Mouse (Mus musculus): ENCODE measurements around the gene Thumpd1. TPM values are rescaled to one million over a fixed set of nuclear protein-coding genes. Genes with fewer than 3 reads are reported as not detected.

Gene Thumpd1
- polyA plus RNA-seq, 2 experiments: 14.6 to 28.1 TPM

DNA sequence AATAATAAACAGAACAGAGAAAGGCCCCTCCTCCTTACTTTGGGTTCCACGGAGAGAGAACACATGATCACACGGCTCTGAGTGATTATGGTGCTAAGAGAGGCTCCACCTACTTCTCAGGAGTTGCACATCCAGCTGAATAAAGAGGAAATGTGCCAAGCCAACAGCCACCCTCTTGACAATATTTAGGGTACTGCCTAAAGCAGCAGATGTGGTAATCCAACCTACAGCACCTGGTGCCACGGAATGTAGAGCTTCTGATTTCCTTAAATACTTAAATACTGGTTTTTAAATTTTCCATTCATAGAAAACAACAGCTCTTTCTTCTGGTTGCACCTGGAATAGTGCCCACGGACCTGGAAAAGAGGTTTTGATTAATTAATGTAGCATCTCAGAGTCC, 37.9 kb downstream of the Thumpd1 start:
- H3K9ac ChIP-seq (replicated peaks): no peak overlapping the region
- H3K4me1 ChIP-seq (replicated peaks; ENCODE audit: control insufficient read depth in 2 of 2, insufficient read depth in 2 of 2, low read length in 1 of 2): no peaks in the 10 kb centered on the region
- H3K9me3 ChIP-seq (ENCODE audit: control insufficient read depth, low read length): no peaks in the 10 kb centered on the region
- H3K27me3 ChIP-seq (ENCODE audit: control insufficient read depth, insufficient read depth, low read length): no peaks in the 10 kb centered on the region
- no peak for TF ChIP-seq EP300 (IDR thresholded peaks at IDR 0.05; ENCODE audit: low read depth)
- TF ChIP-seq CTCF (IDR thresholded peaks at IDR 0.05; ENCODE audit: low read depth): no peak
- H3K27ac ChIP-seq: no peak overlapping the region
- WGBS (ENCODE audit: insufficient replicate concordance): 38% methylated on average over 4 of the region's 4 CpGs
- ATAC-seq (ENCODE audit: insufficient read depth): no peak
- DNase-seq (ENCODE audit: low read depth in 3 of 3, low spot score in 3 of 3): no peak
- no peak overlapping the region for H3K4me2 ChIP-seq (ENCODE audit: low read depth)
- H3K4me3 ChIP-seq (ENCODE audit: insufficient read depth in 1 of 2, low read depth in 2 of 2, low read length in 2 of 2): no peak overlapping the region
- no peaks in the 10 kb centered on the region for H3K36me3 ChIP-seq (replicated peaks; ENCODE audit: control insufficient read depth, insufficient read depth, low read depth)

DNA sequence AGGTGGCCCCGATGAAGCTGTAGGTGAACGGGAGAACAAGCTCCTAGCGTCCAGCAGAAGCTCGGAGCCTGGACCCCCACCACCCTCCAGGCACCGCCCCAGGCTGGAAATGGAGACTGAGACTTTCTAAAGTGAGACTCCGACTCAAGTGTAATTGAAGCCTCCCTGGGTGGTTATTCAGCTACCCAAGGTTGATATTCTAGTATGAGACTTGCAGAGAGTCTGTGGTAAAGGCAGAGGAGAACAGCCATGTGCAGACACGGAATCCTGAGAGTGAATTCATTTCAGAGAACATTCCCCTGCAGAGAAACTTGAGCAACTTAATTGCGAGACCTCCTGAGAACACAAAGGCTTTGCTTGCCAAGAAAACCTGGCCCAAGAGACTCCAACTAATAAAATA, 40.5 kb downstream of the Thumpd1 start:
- Histone ChIP-seq H3K36me3 (replicated peaks; ENCODE audit: control insufficient read depth, insufficient read depth, low read depth) (no peaks in the 10 kb centered on the region), H3K27ac (no peak overlapping the region), H3K4me2 (ENCODE audit: low read depth) (no peak overlapping the region), H3K4me3 (ENCODE audit: insufficient read depth in 1 of 2, low read depth in 2 of 2, low read length in 2 of 2) (no peak overlapping the region), H3K9ac (replicated peaks) (no peak overlapping the region), H3K4me1 (replicated peaks; ENCODE audit: control insufficient read depth in 2 of 2, insufficient read depth in 2 of 2, low read length in 1 of 2) (no peaks in the 10 kb centered on the region), H3K27me3 (ENCODE audit: control insufficient read depth, insufficient read depth, low read length) (no peaks in the 10 kb centered on the region), H3K9me3 (ENCODE audit: control insufficient read depth, low read length) (no peaks in the 10 kb centered on the region)
- 57% methylated on average over 8 of the region's 8 CpGs for WGBS (ENCODE audit: insufficient replicate concordance)
- TF ChIP-seq CTCF (IDR thresholded peaks at IDR 0.05; ENCODE audit: low read depth) (no peak), EP300 (IDR thresholded peaks at IDR 0.05; ENCODE audit: low read depth) (no peak)
- DNase-seq (ENCODE audit: low read depth in 3 of 3, low spot score in 3 of 3) (no peak), ATAC-seq (ENCODE audit: insufficient read depth) (no peak)

- Histone ChIP-seq H3K4me1 (replicated peaks; ENCODE audit: control insufficient read depth in 2 of 2, insufficient read depth in 2 of 2, low read length in 1 of 2) (no peaks in the 10 kb centered on the region), H3K4me3 (ENCODE audit: insufficient read depth in 1 of 2, low read depth in 2 of 2, low read length in 2 of 2) (no peak overlapping the region), H3K4me2 (ENCODE audit: low read depth) (no peak overlapping the region), H3K9ac (replicated peaks) (no peak overlapping the region), H3K36me3 (replicated peaks; ENCODE audit: control insufficient read depth, insufficient read depth, low read depth) (no peaks in the 10 kb centered on the region), H3K27me3 (ENCODE audit: control insufficient read depth, insufficient read depth, low read length) (no peaks in the 10 kb centered on the region), H3K27ac (no peak overlapping the region), H3K9me3 (ENCODE audit: control insufficient read depth, low read length) (no peaks in the 10 kb centered on the region)
- DNase-seq (ENCODE audit: low read depth in 3 of 3, low spot score in 3 of 3) (peak; percentile 0 to 10 (median 6)), ATAC-seq (ENCODE audit: insufficient read depth) (no peak)
- 17% methylated on average over 6 of the region's 6 CpGs for WGBS (ENCODE audit: insufficient replicate concordance)
- TF ChIP-seq EP300 (IDR thresholded peaks at IDR 0.05; ENCODE audit: low read depth) (no peak), CTCF (IDR thresholded peaks at IDR 0.05; ENCODE audit: low read depth) (peak; percentile 81)
Measured at GRCm38 (mm10) chr7:119673465-119673864, 47.1 kb downstream of the Thumpd1 start.

DNA sequence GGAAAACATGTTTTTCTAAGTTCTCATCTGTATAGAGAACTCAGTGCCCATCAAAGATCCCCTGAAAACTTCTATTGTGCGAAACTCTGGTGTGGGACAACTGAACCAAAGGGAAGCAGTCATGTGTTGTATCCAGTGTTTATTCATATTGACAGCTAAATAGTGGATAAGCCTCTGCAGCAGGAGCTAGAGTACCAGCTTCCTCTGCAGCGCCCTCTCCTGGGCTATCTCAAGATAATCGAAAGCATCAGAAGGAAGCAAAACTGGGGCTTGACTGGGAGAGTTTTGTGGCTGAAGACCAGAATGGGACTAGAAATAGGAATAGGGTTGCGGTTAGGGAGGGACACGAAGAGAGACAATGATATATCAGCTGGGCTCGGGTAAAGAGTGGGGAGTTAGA, 49.7 kb downstream of the Thumpd1 start:
- whole genome bisulfite sequencing (ENCODE audit: insufficient replicate concordance): 30% methylated on average over 6 of the region's 6 CpGs
- no peak for DNase-seq (ENCODE audit: low read depth in 3 of 3, low spot score in 3 of 3)
- no peak overlapping the region for H3K27ac ChIP-seq

DNA sequence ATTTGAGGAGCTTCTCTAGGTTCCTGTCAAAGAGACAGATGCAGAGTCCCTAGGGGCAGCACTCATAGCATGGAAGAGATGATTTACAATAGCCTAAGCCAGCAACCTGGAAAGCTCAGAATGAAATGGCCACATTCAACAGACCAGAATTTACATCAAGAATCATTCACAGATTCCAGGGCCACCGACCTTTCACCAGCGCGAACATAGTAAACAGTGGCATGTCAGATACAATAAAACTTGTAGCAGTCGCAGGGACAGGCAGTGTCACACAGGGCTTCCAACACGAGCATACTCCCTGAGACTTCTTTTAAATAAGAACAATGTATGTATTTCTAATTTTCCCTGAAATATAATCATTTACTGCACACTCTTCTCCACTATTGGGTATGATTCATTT, 50.2 kb downstream of the Thumpd1 start:
- H3K36me3 ChIP-seq (replicated peaks; ENCODE audit: control insufficient read depth, insufficient read depth, low read depth): no peaks in the 10 kb centered on the region
- no peak overlapping the region for H3K9ac ChIP-seq (replicated peaks)
- TF ChIP-seq CTCF (IDR thresholded peaks at IDR 0.05; ENCODE audit: low read depth): no peak
- no peak for TF ChIP-seq EP300 (IDR thresholded peaks at IDR 0.05; ENCODE audit: low read depth)
- no peaks in the 10 kb centered on the region for H3K9me3 ChIP-seq (ENCODE audit: control insufficient read depth, low read length)
- WGBS (ENCODE audit: insufficient replicate concordance): 45% methylated on average over 5 of the region's 5 CpGs
- ATAC-seq (ENCODE audit: insufficient read depth) (no peak), DNase-seq (ENCODE audit: low read depth in 3 of 3, low spot score in 3 of 3) (no peak)
- no peak overlapping the region for H3K4me2 ChIP-seq (ENCODE audit: low read depth)
- H3K27me3 ChIP-seq (ENCODE audit: control insufficient read depth, insufficient read depth, low read length): no peaks in the 10 kb centered on the region
- H3K27ac ChIP-seq: no peak overlapping the region
- no peaks in the 10 kb centered on the region for H3K4me1 ChIP-seq (replicated peaks; ENCODE audit: control insufficient read depth in 2 of 2, insufficient read depth in 2 of 2, low read length in 1 of 2)
- no peak overlapping the region for H3K4me3 ChIP-seq (ENCODE audit: insufficient read depth in 1 of 2, low read depth in 2 of 2, low read length in 2 of 2)

More for the DNA sequence above, 49.7 kb downstream of the Thumpd1 start:
- ATAC-seq (ENCODE audit: insufficient read depth): no peak
- peak; percentile 36 for TF ChIP-seq CTCF (IDR thresholded peaks at IDR 0.05; ENCODE audit: low read depth)
- no peak for TF ChIP-seq EP300 (IDR thresholded peaks at IDR 0.05; ENCODE audit: low read depth)
- no peaks in the 10 kb centered on the region for H3K9me3 ChIP-seq (ENCODE audit: control insufficient read depth, low read length)
- no peak overlapping the region for H3K4me2 ChIP-seq (ENCODE audit: low read depth)
- H3K36me3 ChIP-seq (replicated peaks; ENCODE audit: control insufficient read depth, insufficient read depth, low read depth): no peaks in the 10 kb centered on the region
- no peaks in the 10 kb centered on the region for H3K27me3 ChIP-seq (ENCODE audit: control insufficient read depth, insufficient read depth, low read length)
- no peaks in the 10 kb centered on the region for H3K4me1 ChIP-seq (replicated peaks; ENCODE audit: control insufficient read depth in 2 of 2, insufficient read depth in 2 of 2, low read length in 1 of 2)
- no peak overlapping the region for H3K4me3 ChIP-seq (ENCODE audit: insufficient read depth in 1 of 2, low read depth in 2 of 2, low read length in 2 of 2)
- no peak overlapping the region for H3K9ac ChIP-seq (replicated peaks)
